Mouse (Mus musculus): ENCODE results near the gene F5. TPM values are rescaled to one million over a fixed set of nuclear protein-coding genes. Genes with fewer than 3 reads are reported as not detected.
A peak's percentile ranks its signal among the peaks of the same experiment; 100 is the strongest.
"Not testable (repeated sequence)": the region's sequence is repeated elsewhere in the genome, so short reads cannot be mapped to it uniquely, and the experiment has no call there.

The F5 gene
- total RNA-seq, 2 experiments from 2014 or later: 2.3 to 10.6 TPM

DNA sequence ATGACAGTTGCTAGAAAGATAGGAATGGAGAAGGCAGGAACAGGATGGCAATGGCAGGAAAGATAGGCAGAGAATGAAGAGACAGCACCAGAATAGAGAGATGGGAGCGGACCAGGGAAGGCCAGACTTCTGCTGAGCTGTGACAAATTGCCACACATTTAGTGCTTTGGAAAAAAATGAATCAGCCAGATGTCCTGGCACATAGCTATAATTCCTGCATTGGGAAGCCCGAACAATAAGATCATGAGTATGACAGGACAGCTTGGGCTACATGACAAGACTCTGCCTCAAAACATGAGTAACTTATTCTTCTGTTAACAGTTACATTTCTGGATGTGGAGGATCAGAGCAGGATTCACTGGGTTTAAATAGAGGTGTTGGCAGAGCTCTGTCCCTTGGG, 8.1 kb downstream of the F5 start:
- no peak for DNase-seq

DNA sequence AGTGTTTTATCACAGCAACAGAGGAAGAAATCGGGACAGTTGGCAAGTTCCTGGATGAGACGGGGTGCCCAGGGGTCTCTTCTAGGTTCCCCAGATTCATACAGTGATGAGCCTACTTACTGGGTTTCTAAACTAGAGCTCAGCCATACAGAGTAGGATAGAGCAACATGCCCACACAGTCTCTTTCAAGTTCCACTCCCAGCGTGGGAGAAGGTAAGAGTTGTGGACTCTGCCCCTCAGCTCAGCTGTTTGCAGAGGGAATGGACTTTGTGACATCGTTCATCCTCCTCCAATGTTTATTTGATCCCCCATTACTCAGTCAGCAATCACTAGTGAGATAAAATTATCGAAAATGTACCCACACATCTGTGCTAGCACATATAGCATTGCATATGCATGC, 11.1 kb downstream of the F5 start:
- no peak for DNase-seq

DNA sequence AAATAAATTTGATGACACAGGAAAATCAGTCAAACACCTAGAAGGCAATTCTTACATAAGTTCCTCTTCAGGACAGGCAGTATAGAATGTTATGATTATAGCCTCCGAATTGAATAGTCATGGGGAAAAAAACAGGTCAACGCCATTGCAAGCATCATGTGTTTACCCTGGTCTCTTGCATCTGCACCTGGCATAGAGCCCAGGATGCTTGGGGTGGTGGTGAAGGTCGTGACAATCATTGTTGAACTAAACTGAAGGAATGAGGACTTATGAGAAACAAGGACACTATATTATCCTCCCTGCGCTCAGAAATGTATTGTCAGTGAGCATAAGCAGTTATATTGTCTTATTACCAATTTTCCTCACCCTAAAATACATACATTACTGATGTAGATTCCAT, 17.2 kb downstream of the F5 start:
- DNase-seq: peak; percentile 23 to 42

DNA sequence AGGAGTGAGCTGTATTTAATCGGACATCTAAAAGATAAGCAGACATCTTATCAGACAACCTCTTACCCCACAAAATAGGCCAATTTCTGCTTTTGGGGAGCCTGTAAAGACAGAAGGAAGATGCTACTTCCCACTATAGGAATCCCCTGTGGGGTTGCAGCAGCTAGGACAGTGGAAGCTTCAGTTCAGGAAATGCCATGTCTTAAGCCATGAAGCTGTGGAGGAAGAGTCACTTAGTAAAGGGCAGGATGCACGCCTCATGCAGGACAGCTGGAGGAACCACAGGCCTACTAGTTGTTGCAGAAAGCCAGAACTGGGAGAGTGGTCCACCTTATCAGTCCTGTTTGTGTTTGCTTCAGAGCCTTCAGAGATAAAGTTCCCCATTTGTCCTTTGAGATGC, 18.8 kb downstream of the F5 start:
- DNase-seq: no peak

DNA sequence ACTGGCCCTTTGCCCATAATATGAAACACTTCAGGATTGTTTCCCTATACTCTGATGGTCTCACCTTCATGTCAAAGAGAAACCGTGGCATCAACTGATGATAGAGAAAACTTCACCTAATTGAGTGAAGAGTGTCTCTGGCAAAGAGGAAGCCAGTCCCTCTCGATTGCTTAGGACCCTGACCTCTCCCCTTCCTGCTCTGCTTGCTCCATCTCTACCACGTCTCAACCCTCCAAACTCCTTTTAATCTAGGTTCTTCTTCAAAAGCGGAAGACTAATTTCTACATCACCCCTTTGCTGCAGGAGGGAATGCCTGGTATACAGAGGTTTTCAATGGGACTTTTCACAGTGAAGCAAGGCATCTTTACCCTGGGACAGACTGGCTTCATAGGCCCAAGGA, 21.5 kb downstream of the F5 start:
- no peak for DNase-seq

DNA sequence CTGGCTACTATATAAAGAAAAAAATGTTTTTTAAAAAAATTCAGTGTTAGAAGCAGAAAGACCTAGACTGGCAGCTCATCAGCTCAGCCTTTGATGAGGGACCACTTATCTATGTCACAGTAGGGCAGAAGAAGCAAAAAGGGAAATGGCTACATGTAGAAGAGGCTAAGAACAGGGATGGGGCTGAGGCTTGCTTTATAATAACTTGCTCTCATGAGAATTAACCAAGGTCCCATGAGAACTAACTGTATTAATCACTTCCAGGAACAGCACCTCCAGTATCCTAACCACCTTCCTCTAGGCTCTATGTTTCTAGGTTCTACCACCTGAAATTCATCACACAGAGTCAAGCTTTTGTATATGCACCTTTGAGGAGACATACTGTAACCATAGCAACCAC, 25.2 kb downstream of the F5 start:
- DNase-seq: no peak

DNA sequence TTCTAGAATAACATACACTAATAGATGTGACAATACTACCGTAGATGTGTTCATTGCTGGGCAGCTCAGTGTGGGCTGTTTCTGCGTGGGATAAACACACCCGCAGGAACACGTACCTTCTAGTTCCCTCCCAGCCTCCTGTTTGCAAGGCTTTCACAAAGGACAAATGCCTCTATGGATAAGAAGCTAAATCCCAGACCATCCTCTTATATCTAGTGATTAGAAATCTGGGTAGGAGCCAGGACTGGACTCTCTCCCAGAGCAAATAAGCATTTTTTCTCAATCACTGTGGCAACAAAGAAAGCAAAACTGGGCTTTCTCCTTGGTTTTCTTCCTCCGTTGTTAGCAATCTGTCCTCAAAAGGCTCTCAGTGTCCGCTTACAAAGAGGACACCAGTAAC, 26.8 kb downstream of the F5 start:
- DNase-seq: no peak

DNA sequence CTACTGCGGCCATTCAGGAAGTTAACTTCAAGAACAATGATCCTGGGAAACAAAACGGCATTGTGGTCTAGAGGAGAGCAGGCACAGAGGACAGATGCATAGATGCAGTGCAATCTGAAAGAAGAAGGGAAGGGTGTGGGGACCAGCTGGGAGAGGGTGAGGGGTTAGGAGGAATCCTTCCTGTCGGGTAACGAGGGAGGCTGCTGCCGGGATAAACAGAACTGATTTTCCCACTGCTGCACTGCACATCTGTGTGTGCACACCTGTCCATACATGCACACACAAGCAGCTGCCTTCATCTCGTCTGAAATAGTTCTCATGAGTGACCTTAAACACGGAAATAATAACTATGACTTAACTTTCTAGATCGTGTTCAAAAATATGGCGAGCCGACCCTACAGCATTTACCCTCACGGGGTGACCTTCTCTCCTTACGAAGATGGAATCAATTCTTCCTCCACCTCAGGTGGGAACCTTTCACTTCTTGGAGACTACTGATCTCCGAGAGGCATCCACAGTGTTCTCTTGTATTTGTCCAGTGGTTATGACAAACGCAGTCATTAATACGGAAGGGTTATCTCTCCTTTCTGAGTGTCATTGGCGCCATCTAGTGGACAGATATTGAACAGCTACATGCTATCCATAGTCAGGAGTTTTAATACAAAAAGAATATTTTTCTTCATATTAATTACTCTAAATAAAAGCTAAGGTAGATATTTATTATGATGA, 32.7 kb downstream of the F5 start:
- DNase-seq: peak; percentile 54 to 76

DNA sequence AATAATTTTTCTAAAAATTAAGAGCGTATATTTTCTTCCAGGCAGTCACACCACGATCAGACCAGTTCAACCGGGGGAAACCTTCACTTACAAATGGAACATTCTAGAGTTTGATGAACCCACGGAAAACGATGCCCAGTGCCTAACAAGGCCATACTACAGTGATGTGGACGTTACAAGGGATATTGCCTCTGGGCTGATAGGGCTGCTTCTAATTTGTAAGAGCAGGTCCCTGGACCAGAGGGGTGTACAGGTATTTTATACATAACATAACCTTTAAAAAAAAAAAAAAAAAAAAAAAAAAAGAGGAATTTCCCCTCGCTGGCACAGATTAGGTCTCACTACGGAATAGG, 33.2 kb downstream of the F5 start:
- no peak for DNase-seq

DNA sequence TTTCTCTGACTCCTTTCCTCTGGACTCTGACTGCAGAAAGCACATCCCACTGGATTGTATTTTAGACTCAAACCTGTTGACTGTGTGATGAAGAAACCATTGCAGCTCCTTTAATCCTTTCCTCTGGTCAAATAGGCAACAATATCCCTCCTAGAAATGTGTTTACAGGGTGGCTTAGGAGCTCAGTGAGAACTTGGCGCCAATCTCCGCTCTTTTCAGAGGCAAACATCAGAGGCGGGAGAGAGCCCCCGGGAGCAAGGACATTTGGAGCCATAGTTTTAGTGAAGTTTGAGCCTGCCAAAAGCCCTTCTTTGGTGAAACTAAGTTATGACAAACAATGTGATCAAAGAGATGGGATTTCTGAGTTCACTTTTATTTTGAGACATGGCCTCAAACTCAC, 33.7 kb downstream of the F5 start:
- DNase-seq: peak; percentile 34 to 47

DNA sequence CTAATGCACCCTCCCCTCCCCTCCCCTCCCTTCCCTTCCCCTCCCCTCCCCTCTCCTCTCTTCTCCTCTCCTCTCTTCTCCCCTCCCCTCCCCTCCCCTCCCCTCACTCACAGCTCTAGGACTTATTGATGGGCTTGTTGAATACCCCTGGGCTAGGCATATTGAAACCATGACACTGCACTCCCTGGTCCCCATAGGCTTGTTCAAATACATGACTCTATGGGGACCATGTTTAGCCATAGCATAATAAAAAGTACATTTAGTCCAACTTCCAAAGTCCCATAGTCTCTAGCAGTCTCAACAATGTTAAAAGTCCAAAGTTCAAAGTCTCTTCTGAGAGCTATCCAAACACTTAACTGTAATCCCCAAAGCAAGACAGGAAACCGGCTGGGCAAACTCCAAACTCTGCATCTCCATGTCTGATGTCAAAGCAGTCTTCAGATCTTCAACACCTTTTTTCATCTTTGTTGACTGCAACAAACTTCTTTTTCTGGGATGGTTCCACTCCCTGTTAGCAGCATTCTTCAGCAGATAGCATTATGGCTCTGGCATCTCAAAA, 35.4 kb downstream of the F5 start:
- no peak for DNase-seq

DNA sequence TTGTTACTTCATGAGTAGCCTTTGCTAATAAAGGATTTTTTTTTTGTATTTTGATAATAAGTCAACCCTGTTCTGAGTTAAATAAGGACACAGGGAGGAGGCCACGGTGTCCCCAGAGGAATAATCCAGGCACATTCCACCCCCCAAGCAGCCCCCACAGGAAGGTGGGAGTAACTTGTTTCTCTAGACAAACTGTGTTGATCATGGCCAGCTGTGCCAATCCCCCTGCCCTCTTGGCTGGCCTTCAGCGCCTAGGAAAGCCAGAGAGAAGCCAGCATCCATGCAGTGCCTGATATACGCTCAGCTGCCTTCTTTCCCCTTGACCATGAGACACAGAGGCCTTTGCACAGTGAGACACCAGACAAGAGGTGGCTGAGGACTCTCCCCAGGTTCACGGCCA, 47.9 kb downstream of the F5 start:
- no peak for DNase-seq

DNA sequence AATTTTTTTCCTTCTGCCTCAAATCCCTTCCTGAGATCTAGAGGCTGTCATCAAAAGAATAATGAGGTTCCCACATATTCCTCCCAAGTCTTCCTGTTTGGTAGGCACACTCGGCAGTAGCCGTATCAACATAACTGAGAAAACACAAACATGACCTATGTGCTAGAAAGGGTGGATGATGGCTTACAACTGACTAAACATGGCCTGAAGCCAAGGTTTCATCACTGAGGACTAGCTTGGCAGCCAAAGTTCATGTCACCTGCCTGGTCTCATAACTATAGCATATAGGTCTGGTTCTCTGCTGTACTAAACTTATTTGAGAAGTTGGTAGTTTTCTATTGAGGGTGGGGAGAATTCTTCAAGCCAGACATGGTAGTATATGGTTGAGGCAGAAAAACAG, 56.8 kb downstream of the F5 start:
- DNase-seq: no peak

DNA sequence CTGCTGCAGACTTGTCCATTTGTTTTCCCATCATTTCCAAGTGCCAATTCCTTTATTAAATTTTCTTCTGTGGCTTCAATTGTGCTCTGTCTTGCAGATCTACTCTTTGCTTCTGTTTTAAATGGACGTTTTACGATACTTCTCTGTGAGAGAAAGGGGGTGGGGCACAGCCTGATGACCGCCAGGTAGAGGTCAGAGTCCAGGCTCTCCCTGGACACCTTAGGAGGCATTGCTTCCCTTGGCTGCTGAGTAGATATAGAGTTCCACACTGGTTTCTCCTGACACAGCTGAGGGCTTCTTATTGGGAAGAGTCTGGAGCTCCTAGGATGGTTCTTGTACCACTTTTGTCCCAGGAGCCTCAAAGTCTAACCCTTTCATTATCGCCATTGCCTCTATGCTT, 59.3 kb downstream of the F5 start:
- DNase-seq: no peak

DNA sequence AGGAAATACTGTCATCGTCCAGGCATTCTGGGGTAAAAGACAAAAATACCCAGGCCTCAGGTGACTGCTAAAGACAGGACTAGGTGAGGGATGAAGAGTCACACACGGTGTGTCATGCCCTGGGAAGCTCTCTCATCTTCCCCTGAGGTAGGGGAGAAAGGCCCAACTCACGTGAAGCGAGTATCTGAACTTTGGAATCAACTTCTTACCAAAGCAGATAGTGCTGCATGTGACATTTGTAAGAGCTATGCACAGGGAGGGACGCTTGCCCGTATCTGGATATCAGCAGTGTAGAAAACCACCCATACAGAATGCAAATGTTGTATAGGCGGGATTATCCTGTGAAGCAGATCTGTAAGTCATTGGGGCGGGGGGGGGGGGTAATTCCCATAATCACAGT, 61.0 kb downstream of the F5 start:
- DNase-seq: no peak

DNA sequence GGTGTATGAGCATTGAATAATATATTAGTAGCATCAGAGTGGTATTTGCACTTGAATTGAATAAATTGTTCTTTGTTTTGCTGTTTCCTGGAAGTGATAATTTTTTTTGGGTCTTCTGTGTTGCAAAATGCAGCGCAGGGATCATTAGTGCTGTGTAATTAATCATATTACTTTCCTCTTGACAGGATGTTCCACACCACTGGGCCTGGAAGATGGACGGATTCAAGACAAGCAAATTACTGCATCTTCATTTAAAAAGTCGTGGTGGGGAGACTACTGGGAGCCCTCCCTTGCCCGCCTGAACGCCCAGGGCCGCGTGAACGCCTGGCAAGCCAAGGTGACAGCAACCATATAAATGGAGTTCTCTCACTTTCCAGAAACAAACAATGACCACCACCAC, 62.6 kb downstream of the F5 start:
- DNase-seq: no peak

DNA sequence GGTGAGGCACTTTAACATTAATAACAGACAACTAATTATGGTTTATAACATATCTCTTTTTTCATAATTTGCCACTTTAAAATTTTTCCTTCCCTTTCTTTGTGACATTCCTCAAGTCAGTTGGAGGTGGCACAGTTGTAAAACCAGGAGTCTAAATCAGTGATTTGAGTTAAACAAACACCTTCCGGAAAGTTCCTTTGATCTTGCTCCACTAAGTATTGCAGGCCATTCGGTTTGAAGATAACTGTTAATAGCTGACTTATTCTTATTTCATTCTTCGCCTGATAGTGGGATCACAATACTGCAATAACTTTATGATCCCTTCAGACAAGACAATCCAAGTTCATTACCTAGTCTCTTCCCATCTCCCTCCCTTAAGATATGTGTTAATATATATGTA, 63.5 kb downstream of the F5 start:
- no peak for DNase-seq

DNA sequence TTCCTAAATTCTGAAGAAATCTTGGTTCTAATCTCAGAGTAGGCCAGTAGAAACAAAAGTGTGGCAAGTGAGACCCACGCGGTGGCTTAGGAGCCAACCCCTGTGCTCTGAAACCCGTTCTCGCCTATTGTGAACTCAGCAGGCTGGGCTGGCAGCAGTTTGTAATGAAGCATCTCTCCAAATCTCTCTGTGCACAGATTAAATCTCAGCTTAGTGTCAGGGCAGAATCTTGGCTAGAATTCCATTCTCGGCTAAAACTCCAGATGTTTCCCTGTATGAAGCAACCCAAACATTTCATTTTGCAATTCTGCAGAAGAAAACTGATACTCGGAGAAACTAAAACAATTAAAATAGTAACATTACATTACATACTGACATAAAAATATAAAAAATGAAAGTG, 63.9 kb downstream of the F5 start:
- no peak for DNase-seq

DNA sequence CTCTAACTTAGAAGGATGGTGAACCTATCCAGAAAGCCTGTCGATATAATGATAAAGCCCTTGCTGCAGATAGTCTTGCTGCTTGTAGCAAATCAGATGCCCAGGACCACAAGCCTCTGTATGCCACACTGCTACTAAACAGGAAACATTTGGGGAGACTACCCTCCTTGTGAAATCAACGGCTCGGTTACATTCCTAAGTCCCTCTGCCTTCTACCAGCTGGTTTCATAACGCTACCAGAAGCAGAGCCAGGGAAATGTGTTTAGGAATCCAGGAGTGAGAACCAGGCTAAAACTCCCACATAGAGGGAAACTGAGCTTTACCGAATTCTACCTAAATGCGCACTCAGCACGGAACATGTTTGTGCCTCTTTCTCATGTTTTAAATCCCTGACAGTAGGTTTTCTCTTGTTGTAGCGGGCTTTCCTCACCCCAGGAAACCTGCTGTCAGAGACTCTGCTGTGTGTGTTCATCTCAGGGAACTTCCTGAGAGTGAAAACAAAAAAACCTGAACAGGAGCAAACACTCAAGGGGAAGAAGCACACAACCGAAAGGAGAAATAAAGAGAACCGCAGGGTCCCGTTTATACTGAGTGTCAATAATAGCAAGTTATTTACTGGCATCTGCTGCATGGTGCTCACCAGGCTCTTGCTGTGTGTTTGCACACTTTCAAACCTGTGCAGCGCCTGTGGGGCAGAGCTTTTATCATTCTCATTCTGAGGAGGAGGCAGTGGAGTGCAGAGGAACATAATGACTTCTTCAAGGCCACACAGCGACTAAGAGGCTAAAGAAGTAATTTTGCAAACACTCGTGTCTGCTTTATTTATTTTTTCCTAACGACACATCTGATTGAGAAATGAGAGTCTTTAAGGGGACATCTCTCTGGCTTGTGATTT, 66.4 kb downstream of the F5 start:
- no peak for DNase-seq

DNA sequence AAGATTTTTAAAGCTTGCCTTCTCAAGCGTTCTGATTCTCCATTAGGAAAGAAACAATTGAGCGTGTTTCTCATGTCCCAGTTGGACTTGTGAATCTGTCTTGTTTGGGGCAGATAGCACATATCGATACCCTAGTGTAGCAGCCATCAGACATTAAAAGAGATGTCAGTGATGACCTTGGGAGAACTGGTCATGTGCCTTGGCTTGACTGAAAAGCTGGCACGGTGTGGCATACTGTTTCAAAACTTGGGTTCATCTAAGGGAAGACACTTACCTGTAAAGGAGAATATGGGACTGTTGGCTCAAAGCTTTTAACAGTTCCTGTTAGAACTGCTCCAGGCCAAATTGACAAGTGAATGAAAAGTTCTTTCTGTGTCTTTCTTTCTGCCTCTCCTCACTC, 68.6 kb downstream of the F5 start:
- DNase-seq: no peak

DNA sequence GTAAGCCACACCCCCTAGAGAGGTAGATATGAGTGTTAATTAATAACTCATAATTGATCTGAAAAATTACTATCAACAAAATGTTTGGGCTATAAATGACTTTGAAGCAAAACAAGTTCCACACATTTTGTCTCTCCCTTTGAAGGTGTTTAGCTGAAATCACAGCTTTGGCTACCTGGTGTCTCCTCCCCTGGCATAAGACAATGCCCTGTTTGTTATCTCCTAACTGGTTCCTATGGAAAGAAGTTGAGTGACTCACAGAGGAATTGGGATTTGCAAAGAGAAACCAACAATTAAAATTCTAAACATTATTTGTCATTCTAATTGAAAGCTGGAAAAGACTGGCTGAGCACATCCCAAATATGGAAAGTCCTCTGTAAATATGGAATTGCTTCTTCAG, 71.5 kb downstream of the F5 start:
- DNase-seq: no peak

DNA sequence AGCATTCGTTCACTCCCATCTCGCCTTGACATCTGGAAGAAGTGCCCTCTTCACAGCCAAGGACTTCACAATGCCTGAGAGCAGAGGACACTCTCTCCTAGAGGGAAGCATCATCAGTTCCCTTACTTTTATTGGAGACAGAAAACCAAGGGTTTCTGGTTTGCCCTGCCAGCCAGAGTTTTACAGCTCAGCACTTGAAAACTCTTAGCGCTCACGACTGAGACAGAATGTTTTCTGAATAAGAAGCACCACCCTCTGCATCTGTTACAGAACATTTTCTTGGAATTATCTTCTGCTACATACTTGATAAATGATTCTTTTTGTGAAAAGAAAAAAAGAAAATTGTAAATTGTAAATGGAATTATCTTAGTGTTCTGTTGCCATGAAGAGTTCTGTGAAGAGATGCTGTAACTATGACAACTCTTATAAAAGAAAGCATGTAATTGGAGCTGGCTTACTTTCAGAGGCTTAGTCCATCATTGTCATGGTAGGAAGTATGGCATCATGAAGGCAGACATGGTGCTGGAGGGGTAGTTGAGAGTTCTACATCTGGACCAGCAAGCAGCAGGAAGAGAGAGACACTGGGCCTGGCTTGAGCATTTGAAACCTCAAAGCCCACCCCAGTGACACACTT, 80.4 kb downstream of the F5 start:
- not testable (repeated sequence) for DNase-seq

DNA sequence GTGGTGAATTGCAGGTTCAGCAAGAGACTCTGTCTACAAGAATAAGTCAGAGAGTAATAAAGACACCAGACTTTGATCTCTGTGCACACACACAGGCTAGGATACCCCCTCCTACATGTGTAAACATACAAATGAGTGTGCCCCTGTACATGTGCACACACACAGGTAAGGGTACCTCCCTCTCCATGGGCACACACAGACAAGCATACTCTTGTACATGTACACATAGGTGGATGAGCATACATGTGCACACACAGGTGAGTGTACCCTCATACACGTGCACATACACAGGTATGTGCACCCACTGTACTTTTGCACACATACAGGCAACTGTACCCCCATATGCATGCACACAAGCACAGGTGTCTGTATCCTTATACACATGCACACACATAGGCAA, 81.8 kb downstream of the F5 start:
- DNase-seq: no peak

Measured in adrenal gland, postnatal 36 days (tissue).